Mouse (Mus musculus): Measurements from ENCODE around the gene Ralgapb.

GRCm38 (mm10) chr2:158368313-158368712 lies 41.3 kb upstream of the Ralgapb start:
- TF ChIP-seq POLR2A (IDR thresholded peaks at IDR 0.05; ENCODE audit: borderline replicate concordance, low read depth, low read length) (no peak), CTCF (IDR thresholded peaks at IDR 0.05; ENCODE audit: low read depth, low read length) (no peak)

Data from bone marrow macrophage, adult 2 months (primary cell).